Mouse (Mus musculus) stomach, postnatal 0 days (tissue): Measurements from ENCODE around the gene Olfr718-ps1.

Experiments
- CTCF ChIP-seq: IDR thresholded peaks from 2 replicates; pipeline ENCODE4 v1.5.1; 2016; ENCODE audit warnings: antibody characterized with exemption, low read depth, mild to moderate bottlenecking, moderate library complexity
- EP300 ChIP-seq: optimal IDR thresholded peaks from 2 replicates; pipeline ENCODE3; 2016; ENCODE audit warnings: antibody characterized with exemption

GRCm38 (mm10) chr5:143153756-143154155, 6.4 kb upstream of the Olfr718-ps1 start:
- TF ChIP-seq CTCF (no peak), EP300 (no peak)
